Mouse (Mus musculus): ENCODE measurements around the gene Commd3.

The Commd3 gene

DNA sequence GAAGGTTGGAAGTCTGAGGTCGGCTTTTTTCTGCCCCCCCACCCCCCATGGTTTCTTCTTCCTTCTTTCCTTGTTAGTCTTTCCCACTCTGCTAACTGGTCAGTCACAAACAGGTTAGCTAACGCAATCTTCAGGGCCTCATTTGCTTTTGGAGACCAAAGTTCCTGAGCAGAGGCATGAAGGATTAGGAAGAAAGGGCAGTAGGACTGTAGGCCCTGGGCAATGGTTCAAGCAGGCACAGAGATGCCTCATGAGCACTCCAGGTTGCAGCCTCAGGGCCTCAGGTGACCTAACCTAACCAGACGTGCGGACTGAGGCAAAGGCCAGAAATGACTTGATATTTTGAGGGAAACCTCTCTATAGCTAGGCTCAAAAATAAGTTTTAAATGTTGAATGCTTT, 46.3 kb downstream of the Commd3 start:
- no peak for DNase-seq (ENCODE audit: low spot score in 2 of 2)

DNA sequence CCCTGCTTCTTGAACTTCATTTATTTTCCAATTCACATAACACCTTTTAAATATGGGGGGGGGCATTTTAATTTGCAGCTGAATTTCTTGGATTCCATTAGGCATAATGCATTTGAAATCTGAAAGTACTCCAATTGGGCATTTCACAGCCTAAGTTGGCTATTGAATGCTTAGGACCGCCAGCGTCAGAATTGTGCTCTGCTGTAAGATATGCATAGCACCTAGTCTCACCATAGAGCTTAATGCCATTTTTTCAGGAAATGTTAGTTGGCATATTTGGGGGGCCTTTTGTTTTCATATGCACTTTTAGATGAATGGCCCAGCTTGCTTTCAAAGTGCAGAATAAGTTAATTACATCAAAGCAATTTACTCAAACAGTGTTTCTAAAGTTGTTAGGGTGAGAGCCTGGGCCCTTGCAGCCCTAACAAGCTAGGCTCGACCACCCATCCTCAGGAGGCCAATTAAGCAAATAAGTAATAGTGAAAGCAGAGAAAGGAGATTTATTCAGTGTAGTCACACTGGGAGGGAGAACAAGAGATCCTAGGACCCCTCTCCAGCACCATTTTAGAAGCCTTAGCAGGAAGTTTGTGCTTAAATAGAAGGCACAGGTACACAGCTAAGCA, 50.1 kb downstream of the Commd3 start:
- DNase-seq (ENCODE audit: low spot score in 2 of 2) = no peak

DNA sequence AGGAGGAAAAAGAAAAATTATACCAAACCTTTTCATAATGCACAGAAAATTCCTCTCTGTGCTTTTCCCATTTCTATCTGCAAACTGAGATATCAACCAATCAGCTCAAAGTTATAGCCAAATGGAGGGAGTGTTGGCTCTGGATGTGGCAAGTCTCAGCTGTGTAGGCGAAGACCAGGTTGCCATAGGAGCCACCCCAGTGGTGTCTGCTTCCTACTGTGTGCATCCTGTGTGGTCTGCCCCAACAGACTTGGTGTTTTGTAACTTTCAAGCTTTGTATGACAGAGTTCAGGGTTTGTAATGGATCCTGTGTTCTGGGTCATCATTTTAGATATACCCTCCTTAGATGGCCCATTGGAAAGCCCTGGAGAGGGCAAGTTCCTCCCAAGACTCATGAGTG, 52.3 kb downstream of the Commd3 start:
- DNase-seq (ENCODE audit: low spot score in 2 of 2) = no peak

Measured in natural killer cell, adult 2 months (primary cell).